9 mouse cellular contexts compared by ENCODE assay signal in the genomic region with DNA sequence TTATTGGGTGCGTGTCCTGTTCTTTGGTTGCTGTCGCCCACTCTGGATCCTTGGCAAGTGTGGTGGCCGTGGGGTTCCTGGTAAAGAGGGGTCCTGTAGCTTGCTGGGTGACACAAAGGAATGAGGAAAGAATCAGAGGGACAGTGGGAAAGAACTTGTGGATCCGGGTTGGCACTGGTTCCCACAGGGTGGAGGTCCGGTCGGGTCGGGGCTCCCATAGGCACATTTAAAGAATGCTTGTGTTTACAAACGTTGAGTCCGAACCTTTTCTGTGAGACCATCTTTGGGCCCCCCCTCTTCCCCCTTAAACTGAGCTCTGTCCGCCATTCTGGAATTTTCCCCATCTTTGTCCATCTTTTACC. TPM values are rescaled to one million over a fixed set of nuclear protein-coding genes. Genes with fewer than 3 reads are reported as not detected.
A peak's percentile ranks its signal among the peaks of the same experiment; 100 is the strongest.
DNase-seq lines count a peak whose midpoint lies in the region; ATAC-seq lines count a peak whose summit lies in the region.
"Had no signal": no experiment of that assay in that cellular context is flagged by ENCODE, and none has a peak within 500 bp of the region (broad histone marks: within the 10 kb centered on the region; RNA-seq: fewer than 3 reads in every experiment).

No protein-coding gene starts in this region.

- peaks cover 12% of the 10 kb centered on the region for H3K9me3 ChIP-seq in megakaryocyte, embryonic 14.5 days
- H3K9me3 ChIP-seq in forebrain, embryonic 14.5 days (replicated peaks; ENCODE audit: control insufficient read depth, low read length): no peaks in the 10 kb centered on the region
- H3K9me3 ChIP-seq in limb, embryonic 13.5 days: no peaks in the 10 kb centered on the region
- no peaks in the 10 kb centered on the region for H3K9me3 ChIP-seq in neural tube, embryonic 15.5 days (replicated peaks)

- peaks cover 33% of the 10 kb centered on the region for H3K4me1 ChIP-seq in megakaryocyte, embryonic 14.5 days
- H3K4me1 ChIP-seq in forebrain, embryonic 14.5 days (ENCODE audit: control insufficient read depth, insufficient read depth, low read length): peaks cover 3% of the 10 kb centered on the region; the same call in 1 of the 2 replicates
- H3K4me1 ChIP-seq in limb, embryonic 13.5 days: 0 out of 2 replicates have a peak, but pooled peaks cover 5% of the 10 kb centered on the region
- H3K4me1 ChIP-seq in neural tube, embryonic 15.5 days: peaks cover 18% of the 10 kb centered on the region

- peaks cover 45% of the 10 kb centered on the region for H3K27me3 ChIP-seq in megakaryocyte, embryonic 14.5 days (replicated peaks)
- H3K27me3 ChIP-seq in forebrain, embryonic 14.5 days (replicated peaks; ENCODE audit: control insufficient read depth, insufficient read depth, low read length): peaks cover 38% of the 10 kb centered on the region
- peaks cover 57% of the 10 kb centered on the region for H3K27me3 ChIP-seq in limb, embryonic 13.5 days
- H3K27me3 ChIP-seq in neural tube, embryonic 15.5 days (replicated peaks): peaks cover 54% of the 10 kb centered on the region

- 12% methylated on average over 10 of the region's 10 CpGs for whole genome bisulfite sequencing in forebrain, embryonic 14.5 days
- WGBS in limb, embryonic 13.5 days: 17% methylated on average over 10 of the region's 10 CpGs
- 11% methylated on average over 10 of the region's 10 CpGs for WGBS in neural tube, embryonic 15.5 days

- ATAC-seq in megakaryocyte, adult 5-6 weeks (ENCODE audit: poor library complexity, severe bottlenecking): no peak
- 0 out of 2 replicates have a peak, but pooled peaks have one; percentile 2 for ATAC-seq in forebrain, embryonic 14.5 days
- ATAC-seq in limb, embryonic 13.5 days (ENCODE audit: low FRiP score, low read depth): no peak
- no peak for ATAC-seq in neural tube, embryonic 15.5 days (ENCODE audit: low FRiP score)

- H3K36me3 ChIP-seq in megakaryocyte, embryonic 14.5 days (replicated peaks; ENCODE audit: low read length): no peaks in the 10 kb centered on the region
- H3K36me3 ChIP-seq in forebrain, embryonic 14.5 days (ENCODE audit: control insufficient read depth, insufficient read depth, low read length): no peaks in the 10 kb centered on the region
- H3K36me3 ChIP-seq in limb, embryonic 13.5 days: no peaks in the 10 kb centered on the region
- H3K36me3 ChIP-seq in neural tube, embryonic 15.5 days: no peaks in the 10 kb centered on the region

- peak overlapping the region; percentile 69 for H3K4me3 ChIP-seq in megakaryocyte, embryonic 14.5 days (replicated peaks)
- peak overlapping the region; percentile 19 for H3K4me3 ChIP-seq in forebrain, embryonic 14.5 days (ENCODE audit: low read depth, low read length)
- peak overlapping the region; percentile 33 for H3K4me3 ChIP-seq in limb, embryonic 13.5 days
- peak overlapping the region; percentile 26 for H3K4me3 ChIP-seq in neural tube, embryonic 15.5 days (replicated peaks)

- no peak overlapping the region for H3K9ac ChIP-seq in forebrain, embryonic 14.5 days (ENCODE audit: low read length)
- no peak overlapping the region for H3K9ac ChIP-seq in limb, embryonic 13.5 days
- H3K9ac ChIP-seq in neural tube, embryonic 15.5 days (replicated peaks): no peak overlapping the region

- DNase-seq in forebrain, embryonic 14.5 days (ENCODE audit: low spot score): no peak
- DNase-seq in cerebellum, postnatal 10 days: no peak
- DNase-seq in right cerebral cortex, postnatal 4 days: no peak
- DNase-seq in adrenal gland, adult (ENCODE audit: inconsistent age in 2 of 2, low spot score in 1 of 2): no peak

- no peak overlapping the region for H3K27ac ChIP-seq in forebrain, embryonic 14.5 days (ENCODE audit: low read depth, low read length)
- no peak overlapping the region for H3K27ac ChIP-seq in limb, embryonic 13.5 days
- H3K27ac ChIP-seq in neural tube, embryonic 15.5 days (replicated peaks): no peak overlapping the region

- H3K4me2 ChIP-seq in forebrain, embryonic 14.5 days (ENCODE audit: low read length): peak overlapping the region; percentile 38
- peak overlapping the region; percentile 50 for H3K4me2 ChIP-seq in limb, embryonic 13.5 days (replicated peaks)
- H3K4me2 ChIP-seq in neural tube, embryonic 15.5 days: peak overlapping the region; percentile 51

RNA-seq across cellular contexts. Expression of gene Vmn1r223, which starts 59.8 kb away (rescaled TPM):
- not detected in 2 replicates for polyA plus RNA-seq in megakaryocyte, embryonic 14.5 days (2012; ENCODE audit: insufficient read depth, low replicate concordance)
- total RNA-seq in megakaryocyte, adult 5-6 weeks (2015): not detected in 2 replicates
- not detected in 2 replicates for total RNA-seq in megakaryocyte, adult 5-6 weeks (2017)
- polyA plus RNA-seq in forebrain, embryonic 14.5 days (2014; fragmentation: Nextera tagmentation; extraction: Ambion mirVana): not detected in 2 replicates
- polyA plus RNA-seq in limb, embryonic 13.5 days (2015; fragmentation: Nextera tagmentation; extraction: Ambion mirVana): not detected in 2 replicates
- polyA plus RNA-seq in neural tube, embryonic 15.5 days (2015; fragmentation: Nextera tagmentation; extraction: Ambion mirVana): not detected in 2 replicates
- total RNA-seq: megakaryocyte progenitor cell, adult 5-6 weeks had no signal

Comparison
In these comparisons a context has a peak if more than half of its experiments do, and no peak if none do; other contexts are left out.
1. H3K4me3 ChIP-seq: peak in every context shown above with its lines; median percentile 69 in megakaryocyte, embryonic 14.5 days; 33 in limb, embryonic 13.5 days; 26 in neural tube, embryonic 15.5 days; 19 in forebrain, embryonic 14.5 days.